Mouse (Mus musculus): ENCODE results near the gene Dpm1. TPM values are rescaled to one million over a fixed set of nuclear protein-coding genes. Genes with fewer than 3 reads are reported as not detected.

Gene Dpm1
- polyA plus RNA-seq, 1 experiment from 2014 or later, result 98.3 TPM

GRCm38 (mm10) chr2:168233286-168233685, 2.9 kb upstream of the Dpm1 start:
- no peak for ATAC-seq (ENCODE audit: low read depth)
- H3K27me3 ChIP-seq (ENCODE audit: control insufficient read depth, insufficient read depth, low read depth, low read length), result no peaks in the 10 kb centered on the region
- H3K4me3 ChIP-seq (ENCODE audit: low read length), result no peak overlapping the region
- WGBS, result 84% methylated on average over 5 of the region's 5 CpGs
- no peak overlapping the region for H3K4me2 ChIP-seq (ENCODE audit: low read depth, low read length)
- H3K9me3 ChIP-seq (ENCODE audit: control insufficient read depth, low read length), result peaks cover 2% of the 10 kb centered on the region; the same call in 1 of the 2 replicates
- H3K36me3 ChIP-seq (ENCODE audit: control insufficient read depth, insufficient read depth, low read length), result peaks cover 6% of the 10 kb centered on the region; the same call in 1 of the 2 replicates
- H3K4me1 ChIP-seq (replicated peaks; ENCODE audit: control insufficient read depth, insufficient read depth, low read length), result peaks cover 19% of the 10 kb centered on the region
- no peak overlapping the region for H3K27ac ChIP-seq (ENCODE audit: low read length)
- H3K9ac ChIP-seq (ENCODE audit: low read length), result no peak overlapping the region

GRCm38 (mm10) chr2:168231471-168231829, 1.1 kb upstream of the Dpm1 start:
- Histone ChIP-seq H3K27ac (ENCODE audit: low read length) (no peak overlapping the region), H3K36me3 (ENCODE audit: control insufficient read depth, insufficient read depth, low read length) (peaks cover 6% of the 10 kb centered on the region; the same call in 1 of the 2 replicates), H3K9me3 (ENCODE audit: control insufficient read depth, low read length) (no peaks in the 10 kb centered on the region), H3K4me3 (ENCODE audit: low read length) (peak overlapping the region; percentile 67), H3K4me2 (ENCODE audit: low read depth, low read length) (peak overlapping the region; percentile 98), H3K27me3 (ENCODE audit: control insufficient read depth, insufficient read depth, low read depth, low read length) (no peaks in the 10 kb centered on the region), H3K4me1 (replicated peaks; ENCODE audit: control insufficient read depth, insufficient read depth, low read length) (peaks cover 21% of the 10 kb centered on the region), H3K9ac (ENCODE audit: low read length) (peak overlapping the region; percentile 77)
- WGBS, result 50% methylated on average over 32 of the region's 33 CpGs
- no peak for ATAC-seq (ENCODE audit: low read depth)

DNA sequence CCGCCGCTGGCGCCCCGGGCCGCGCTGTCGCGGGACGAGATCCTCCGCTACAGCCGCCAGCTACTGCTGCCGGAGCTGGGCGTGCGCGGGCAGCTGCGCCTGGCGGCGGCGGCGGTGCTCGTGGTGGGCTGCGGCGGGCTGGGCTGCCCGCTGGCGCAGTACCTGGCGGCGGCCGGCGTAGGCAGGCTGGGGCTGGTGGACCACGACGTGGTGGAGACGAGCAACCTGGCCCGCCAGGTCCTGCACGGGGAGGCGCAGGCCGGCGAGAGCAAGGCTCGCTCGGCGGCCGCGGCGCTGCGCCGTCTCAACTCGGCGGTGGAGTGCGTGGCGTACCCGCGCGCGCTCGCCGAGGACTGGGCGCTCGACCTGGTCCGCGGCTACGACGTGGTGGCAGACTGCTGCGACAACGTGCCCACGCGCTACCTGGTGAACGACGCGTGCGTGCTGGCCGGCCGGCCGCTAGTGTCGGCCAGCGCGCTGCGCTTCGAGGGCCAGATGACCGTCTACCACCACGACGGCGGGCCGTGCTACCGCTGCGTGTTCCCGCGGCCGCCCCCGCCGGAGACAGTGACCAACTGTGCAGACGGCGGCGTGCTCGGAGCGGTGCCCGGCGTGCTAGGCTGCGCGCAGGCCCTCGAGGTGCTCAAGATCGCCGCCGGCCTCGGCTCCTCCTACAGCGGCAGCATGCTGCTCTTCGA, 531 bp upstream of the Dpm1 start:
- Histone ChIP-seq H3K4me1 (replicated peaks; ENCODE audit: control insufficient read depth, insufficient read depth, low read length) (peaks cover 21% of the 10 kb centered on the region), H3K27me3 (ENCODE audit: control insufficient read depth, insufficient read depth, low read depth, low read length) (no peaks in the 10 kb centered on the region), H3K36me3 (ENCODE audit: control insufficient read depth, insufficient read depth, low read length) (peaks cover 9% of the 10 kb centered on the region; the same call in 1 of the 2 replicates), H3K4me3 (ENCODE audit: low read length) (peak overlapping the region; percentile 67), H3K4me2 (ENCODE audit: low read depth, low read length) (peak overlapping the region; percentile 98), H3K27ac (ENCODE audit: low read length) (peak overlapping the region; percentile 91), H3K9ac (ENCODE audit: low read length) (peak overlapping the region; percentile 77), H3K9me3 (ENCODE audit: control insufficient read depth, low read length) (no peaks in the 10 kb centered on the region)
- 5% methylated on average over 69 of the region's 105 CpGs for WGBS
- peak; percentile 55 for ATAC-seq (ENCODE audit: low read depth)

DNA sequence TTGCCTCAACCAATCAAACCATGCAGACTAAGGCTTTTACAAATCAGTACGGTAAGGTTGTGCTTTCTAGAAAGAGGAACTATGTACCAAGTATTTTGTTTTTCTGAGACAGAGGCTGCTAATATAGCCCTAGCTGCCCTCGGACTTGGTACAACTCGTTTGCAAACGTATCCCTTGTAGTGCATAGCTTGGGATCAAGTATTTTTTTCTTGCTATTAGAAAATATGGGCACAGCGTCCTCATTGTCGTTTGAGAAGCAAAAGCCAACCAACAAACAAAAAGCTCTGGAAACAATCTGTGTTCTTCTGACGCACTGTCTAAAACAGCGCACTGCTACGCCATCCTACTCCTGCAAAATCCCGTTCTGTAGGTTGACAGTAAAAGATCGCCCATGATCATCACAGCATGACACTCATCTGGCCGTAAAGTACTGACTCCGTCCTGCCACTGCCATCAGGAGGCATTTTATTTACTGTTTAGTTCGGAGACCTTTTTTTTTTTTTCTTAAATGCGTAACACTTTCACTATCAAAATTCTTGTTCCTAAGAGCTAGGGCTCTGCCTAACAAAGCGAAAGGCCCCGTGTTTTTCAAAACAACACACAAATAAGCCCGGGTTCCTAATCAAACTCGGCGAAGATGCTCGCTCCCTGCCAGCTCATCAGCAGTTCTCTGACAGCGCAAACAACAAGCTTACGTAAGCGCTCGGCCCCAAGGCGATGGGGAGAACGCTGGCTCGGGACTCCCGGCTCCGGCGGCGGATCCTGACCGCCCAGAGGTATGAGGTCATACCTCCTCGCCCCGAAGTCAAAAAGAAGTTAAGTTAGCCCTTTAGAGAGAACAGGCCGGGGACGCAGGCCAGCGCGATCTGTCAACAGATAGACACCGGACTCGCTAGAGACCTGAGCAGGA, 1.0 kb downstream of the Dpm1 start:
- H3K27me3 ChIP-seq (ENCODE audit: control insufficient read depth, insufficient read depth, low read depth, low read length), result no peaks in the 10 kb centered on the region
- peak overlapping the region; percentile 70 for H3K4me2 ChIP-seq (ENCODE audit: low read depth, low read length)
- ATAC-seq (ENCODE audit: low read depth), result peak; percentile 18; the same call in 1 of the 2 replicates
- peaks cover 21% of the 10 kb centered on the region for H3K4me1 ChIP-seq (replicated peaks; ENCODE audit: control insufficient read depth, insufficient read depth, low read length)
- peak overlapping the region; percentile 67 for H3K4me3 ChIP-seq (ENCODE audit: low read length)
- H3K27ac ChIP-seq (ENCODE audit: low read length), result no peak overlapping the region
- no peaks in the 10 kb centered on the region for H3K9me3 ChIP-seq (ENCODE audit: control insufficient read depth, low read length)
- WGBS, result 15% methylated on average over 41 of the region's 41 CpGs
- peak overlapping the region; percentile 77 for H3K9ac ChIP-seq (ENCODE audit: low read length)
- H3K36me3 ChIP-seq (ENCODE audit: control insufficient read depth, insufficient read depth, low read length), result peaks cover 18% of the 10 kb centered on the region

DNA sequence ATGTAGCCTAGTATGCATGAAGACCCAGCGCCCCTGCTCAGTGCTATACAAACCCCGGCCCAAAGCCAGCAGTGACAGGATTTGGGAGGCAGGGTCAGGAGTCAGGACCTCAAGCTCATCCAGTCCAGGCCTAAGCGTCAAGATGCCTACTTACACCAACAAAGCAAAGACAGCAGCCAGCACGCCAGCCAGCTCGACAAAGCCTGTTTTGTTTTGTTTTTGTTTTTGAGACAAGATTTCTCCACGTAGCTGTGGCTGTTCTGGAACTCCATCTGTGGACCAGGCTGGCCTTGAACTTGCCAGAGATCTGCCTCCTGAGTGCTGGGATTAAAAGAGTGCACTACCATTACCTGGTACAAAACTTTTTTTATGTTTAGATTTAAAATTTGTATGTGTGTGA, 7.1 kb downstream of the Dpm1 start:
- H3K4me2 ChIP-seq (ENCODE audit: low read depth, low read length), result no peak overlapping the region
- no peaks in the 10 kb centered on the region for H3K9me3 ChIP-seq (ENCODE audit: control insufficient read depth, low read length)
- H3K9ac ChIP-seq (ENCODE audit: low read length), result no peak overlapping the region
- no peak for ATAC-seq (ENCODE audit: low read depth)
- peaks cover 2% of the 10 kb centered on the region for H3K4me1 ChIP-seq (replicated peaks; ENCODE audit: control insufficient read depth, insufficient read depth, low read length)
- peaks cover 43% of the 10 kb centered on the region for H3K36me3 ChIP-seq (ENCODE audit: control insufficient read depth, insufficient read depth, low read length)
- H3K27me3 ChIP-seq (ENCODE audit: control insufficient read depth, insufficient read depth, low read depth, low read length), result no peaks in the 10 kb centered on the region
- no peak overlapping the region for H3K4me3 ChIP-seq (ENCODE audit: low read length)
- 87% methylated on average over 6 of the region's 6 CpGs for WGBS
- H3K27ac ChIP-seq (ENCODE audit: low read length), result no peak overlapping the region

DNA sequence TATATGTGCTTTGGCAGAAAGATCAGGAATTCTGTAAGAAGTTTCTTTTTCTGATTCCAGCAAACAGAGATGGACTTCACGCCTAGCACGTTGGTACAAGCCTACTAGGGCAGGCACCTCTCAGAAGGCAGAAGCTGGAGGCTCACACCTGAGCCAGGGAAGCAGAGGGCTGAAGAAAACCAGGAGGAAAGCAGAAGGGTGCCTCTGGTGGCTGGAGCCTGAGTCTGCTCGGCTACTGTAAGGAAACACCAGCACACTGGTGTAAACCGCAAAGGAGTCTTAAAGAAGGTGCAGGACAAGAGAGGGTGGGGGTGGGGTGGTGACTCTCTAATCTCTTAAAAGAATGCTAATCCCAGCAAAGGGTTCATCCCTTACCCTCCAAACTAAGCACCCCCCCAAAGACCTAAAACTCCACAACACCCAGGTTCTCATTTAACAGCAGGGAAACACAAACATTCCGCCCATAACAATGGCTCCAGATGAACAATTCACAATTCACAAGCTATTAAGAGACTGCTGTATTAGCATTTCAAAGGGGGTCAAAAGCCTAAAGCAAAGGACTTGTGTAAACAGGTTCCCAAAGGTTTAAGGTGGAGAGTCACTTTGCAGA, 16.5 kb downstream of the Dpm1 start:
- Histone ChIP-seq H3K27ac (ENCODE audit: low read length) (no peak overlapping the region), H3K4me2 (ENCODE audit: low read depth, low read length) (no peak overlapping the region), H3K27me3 (ENCODE audit: control insufficient read depth, insufficient read depth, low read depth, low read length) (no peaks in the 10 kb centered on the region), H3K4me1 (replicated peaks; ENCODE audit: control insufficient read depth, insufficient read depth, low read length) (no peaks in the 10 kb centered on the region), H3K4me3 (ENCODE audit: low read length) (no peak overlapping the region), H3K9me3 (ENCODE audit: control insufficient read depth, low read length) (no peaks in the 10 kb centered on the region), H3K36me3 (ENCODE audit: control insufficient read depth, insufficient read depth, low read length) (peaks cover 53% of the 10 kb centered on the region), H3K9ac (ENCODE audit: low read length) (no peak overlapping the region)
- ATAC-seq (ENCODE audit: low read depth), result no peak
- WGBS, result 56% methylated on average over 5 of the region's 5 CpGs

GRCm38 (mm10) chr2:168207883-168208282, 22.5 kb downstream of the Dpm1 start:
- WGBS, result 93% methylated on average over 3 of the region's 3 CpGs
- Histone ChIP-seq H3K36me3 (ENCODE audit: control insufficient read depth, insufficient read depth, low read length) (peaks cover 34% of the 10 kb centered on the region), H3K27ac (ENCODE audit: low read length) (peak overlapping the region; percentile 98), H3K9ac (ENCODE audit: low read length) (no peak overlapping the region), H3K4me3 (ENCODE audit: low read length) (no peak overlapping the region), H3K9me3 (ENCODE audit: control insufficient read depth, low read length) (peaks cover 3% of the 10 kb centered on the region), H3K27me3 (ENCODE audit: control insufficient read depth, insufficient read depth, low read depth, low read length) (no peaks in the 10 kb centered on the region), H3K4me2 (ENCODE audit: low read depth, low read length) (no peak overlapping the region), H3K4me1 (replicated peaks; ENCODE audit: control insufficient read depth, insufficient read depth, low read length) (peaks cover 12% of the 10 kb centered on the region; the same call in 1 of the 2 replicates)
- ATAC-seq (ENCODE audit: low read depth), result no peak

DNA sequence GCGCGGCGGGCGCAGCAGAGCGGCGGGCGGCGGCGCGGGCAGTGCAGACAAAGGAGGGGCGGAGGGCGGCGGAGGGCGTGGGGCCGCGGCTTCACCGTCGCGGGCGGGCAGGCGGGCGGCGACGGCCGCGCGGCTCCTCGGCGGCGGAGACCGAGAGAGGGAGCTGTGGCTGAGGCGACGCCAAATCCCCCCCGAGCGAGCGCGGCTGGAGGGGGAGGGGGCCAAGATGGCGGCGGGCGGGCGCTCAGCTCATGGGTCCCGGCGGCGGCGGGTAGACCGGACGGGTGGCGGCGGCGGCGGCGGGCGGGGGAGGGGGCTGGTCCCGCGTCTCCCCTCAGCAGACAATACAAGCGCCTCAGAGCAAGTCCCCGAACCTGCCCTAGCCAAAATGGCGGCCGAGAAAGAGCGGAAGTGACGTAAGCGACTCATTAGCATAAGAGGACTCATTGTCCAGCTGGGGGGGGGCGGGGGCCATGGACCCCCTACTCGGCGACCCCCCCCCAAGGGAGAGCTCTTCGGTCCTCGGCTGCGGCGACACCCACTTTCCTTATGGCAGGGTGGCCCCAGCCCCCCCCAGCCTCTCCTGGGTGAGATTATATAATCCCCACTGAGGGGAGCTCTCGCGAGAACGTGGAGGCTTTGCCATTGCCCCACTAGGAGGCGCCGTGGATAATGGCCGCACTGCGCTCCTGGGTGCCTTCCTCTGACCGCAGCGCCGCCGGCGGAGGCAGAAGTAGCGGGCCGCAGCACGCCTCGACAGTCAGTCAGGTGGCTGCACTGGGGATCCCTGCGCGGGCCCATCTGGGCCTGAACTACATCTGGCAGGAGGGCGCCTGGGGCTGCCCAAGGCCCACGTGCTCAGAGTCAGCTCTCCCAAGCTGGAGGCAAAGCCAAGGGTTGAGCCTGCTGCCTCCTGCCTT, 23.4 kb downstream of the Dpm1 start, which contains the start of gene Adnp:
Gene Adnp, minus strand, starts transcription at position 388 of the 920 bp plus-strand sequence.
- Histone ChIP-seq H3K27me3 (ENCODE audit: control insufficient read depth, insufficient read depth, low read depth, low read length) (no peaks in the 10 kb centered on the region), H3K4me3 (ENCODE audit: low read length) (peak within 1 kb of the TSS; percentile 94), H3K36me3 (ENCODE audit: control insufficient read depth, insufficient read depth, low read length) (peaks cover 29% of the 10 kb centered on the region), H3K4me2 (ENCODE audit: low read depth, low read length) (peak within 1 kb of the TSS; percentile 86), H3K9ac (ENCODE audit: low read length) (peak within 1 kb of the TSS; percentile 100), H3K27ac (ENCODE audit: low read length) (peak within 1 kb of the TSS; percentile 98), H3K9me3 (ENCODE audit: control insufficient read depth, low read length) (peaks cover 3% of the 10 kb centered on the region), H3K4me1 (replicated peaks; ENCODE audit: control insufficient read depth, insufficient read depth, low read length) (peaks cover 12% of the 10 kb centered on the region)
- peak; percentile 91 for ATAC-seq (ENCODE audit: low read depth)
- under 1% methylated on average over 44 of the region's 89 CpGs for WGBS

Measured in lung, embryonic 16.5 days (tissue).